Mouse (Mus musculus) lung, embryonic 16.5 days (tissue): ENCODE results near the gene Fam20a. TPM values are rescaled to one million over a fixed set of nuclear protein-coding genes. Genes with fewer than 3 reads are reported as not detected.
"Not testable (repeated sequence)": the region's sequence is repeated elsewhere in the genome, so short reads cannot be mapped to it uniquely, and the experiment has no call there.

Source experiments
- ATAC-seq: fragments of 200-750 bp; cut with Nextera tagmentation; 2 replicates; pipeline ENCODE4 v1.8.0; 2017; ENCODE audit warnings: low read depth, mild to moderate bottlenecking, moderate library complexity
- H3K27ac ChIP-seq: fragments of 300-500 bp; sonication (generic); 2 replicates; pipeline ENCODE4 v1.5.1; 2014; ENCODE audit warnings: mild to moderate bottlenecking, control low read depth, low read length
- H3K27me3 ChIP-seq: fragments of 300-500 bp; sonication (generic); 2 replicates; pipeline ENCODE4 v1.6.1; 2014; ENCODE audit warnings: low read depth, low read length, mixed read lengths; ENCODE audit not compliant: control insufficient read depth, insufficient read depth
- H3K36me3 ChIP-seq: fragments of 300-500 bp; sonication (generic); 2 replicates; pipeline ENCODE4 v1.6.1; 2014; ENCODE audit warnings: low read length; ENCODE audit not compliant: control insufficient read depth, insufficient read depth
- H3K4me1 ChIP-seq: fragments of 300-500 bp; sonication (generic); replicated peaks from 2 replicates; pipeline ENCODE4 v1.6.1; 2014; ENCODE audit warnings: low read length, mixed read lengths; ENCODE audit not compliant: control insufficient read depth, insufficient read depth
- H3K4me2 ChIP-seq: fragments of 300-500 bp; sonication (generic); 2 replicates; pipeline ENCODE4 v1.6.1; 2014; ENCODE audit warnings: low read depth, low read length, control low read depth
- H3K4me3 ChIP-seq: fragments of 300-500 bp; sonication (generic); 2 replicates; pipeline ENCODE4 v1.5.1; 2014; ENCODE audit warnings: mild to moderate bottlenecking, low read length, control low read depth
- H3K9ac ChIP-seq: fragments of 300-500 bp; sonication (generic); 2 replicates; pipeline ENCODE4 v1.6.1; 2014; ENCODE audit warnings: low read length, control low read depth
- H3K9me3 ChIP-seq: fragments of 300-500 bp; sonication (generic); 2 replicates; pipeline ENCODE4 v1.6.1; 2016; ENCODE audit warnings: low read length; ENCODE audit not compliant: control insufficient read depth
- WGBS: fragments of 180-500 bp; shearing (Covaris S2); extraction: QIAGEN DNeasy Blood & Tissue Kit; methylation state at CpG from one replicate; pipeline ENCODE4 v1.1.7; 2014; 5-methylcytosine and 5-hydroxymethylcytosine counted together
- polyA plus RNA-seq: library from polyadenylated mRNA; unstranded; fragments of >200 nt; fragmentation: Nextera tagmentation; extraction: Ambion mirVana; gene quantifications from 2 replicates; pipeline ENCODE4 v1.2.1, GENCODE M21; 2015

Fam20a gene
- polyA plus RNA-seq, 1 experiment from 2014 or later, result 3.3 TPM

DNA sequence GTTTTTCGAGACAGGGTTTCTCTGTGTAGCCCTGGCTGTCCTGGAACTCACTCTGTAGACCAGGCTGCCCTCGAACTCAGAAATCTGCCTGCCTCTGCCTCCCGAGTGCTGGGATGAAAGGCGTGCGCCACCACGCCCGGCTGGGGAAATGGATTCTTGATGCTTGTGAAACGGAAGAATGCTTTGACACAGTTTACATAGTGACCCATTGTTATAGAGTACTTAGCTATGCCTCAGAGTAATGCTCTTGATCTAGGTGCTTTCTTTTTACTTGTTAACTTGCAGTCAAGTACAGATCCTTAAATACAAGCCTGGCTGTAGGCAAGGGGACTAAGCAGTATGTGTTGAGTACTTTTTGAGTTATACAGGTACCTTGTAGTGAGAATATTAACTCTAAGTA, 61.6 kb downstream of the Fam20a start:
- H3K9ac ChIP-seq, H3K4me2 ChIP-seq, H3K4me1 ChIP-seq, H3K27me3 ChIP-seq, H3K27ac ChIP-seq, H3K4me3 ChIP-seq, ATAC-seq, H3K9me3 ChIP-seq: not testable (repeated sequence)
- peaks cover 65% of the 10 kb centered on the region for H3K36me3 ChIP-seq
- WGBS, result 83% methylated on average over 8 of the region's 8 CpGs

DNA sequence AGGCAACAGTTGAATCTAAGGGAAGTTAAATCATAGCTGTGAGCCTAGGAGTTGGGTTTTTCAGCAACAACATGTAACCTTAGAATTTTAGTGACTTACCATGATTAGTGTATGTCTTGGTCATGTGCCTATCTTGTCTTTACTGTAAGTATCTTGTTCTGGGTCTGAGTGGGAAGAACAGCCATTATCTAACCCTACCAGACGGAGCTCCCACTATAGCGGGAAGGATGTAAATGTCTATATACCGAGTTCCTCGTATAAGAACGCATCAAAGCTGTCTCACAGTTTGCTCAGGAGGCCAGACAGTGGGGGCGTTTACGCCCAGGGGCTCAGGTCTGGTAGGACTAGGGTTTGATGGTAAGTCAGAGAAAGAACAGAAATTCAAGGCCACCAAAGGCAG, 65.8 kb downstream of the Fam20a start:
- ATAC-seq, result no peak
- H3K4me3 ChIP-seq, result no peak overlapping the region
- no peak overlapping the region for H3K27ac ChIP-seq
- no peak overlapping the region for H3K4me2 ChIP-seq
- no peak overlapping the region for H3K9ac ChIP-seq
- H3K9me3 ChIP-seq, result no peaks in the 10 kb centered on the region
- H3K4me1 ChIP-seq, result peaks cover 12% of the 10 kb centered on the region
- WGBS, result 79% methylated on average over 7 of the region's 7 CpGs
- peaks cover 44% of the 10 kb centered on the region for H3K36me3 ChIP-seq
- H3K27me3 ChIP-seq, result no peaks in the 10 kb centered on the region

DNA sequence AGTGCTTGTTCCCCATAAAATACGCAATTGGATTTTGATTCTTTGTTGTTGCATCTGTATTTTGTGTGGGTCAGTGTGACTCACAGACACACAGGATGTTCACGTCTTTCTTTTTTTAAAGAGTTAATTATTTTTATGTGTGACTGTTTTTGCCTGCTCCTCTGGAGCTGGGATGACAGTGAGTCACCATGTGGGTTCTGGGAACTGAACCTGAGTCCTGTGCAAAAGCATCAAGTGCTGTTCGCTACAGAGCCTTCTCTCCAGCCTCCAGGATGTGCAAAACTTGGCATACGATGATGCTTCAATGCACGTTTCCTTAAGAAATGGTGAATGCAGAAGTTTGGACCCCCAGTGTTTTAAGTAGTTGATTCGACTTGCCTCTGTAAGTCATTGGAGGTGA, 67.5 kb downstream of the Fam20a start:
- 82% methylated on average over 6 of the region's 6 CpGs for WGBS
- peaks cover 30% of the 10 kb centered on the region for H3K36me3 ChIP-seq
- H3K9ac ChIP-seq, result no peak overlapping the region
- peaks cover 17% of the 10 kb centered on the region for H3K4me1 ChIP-seq
- no peaks in the 10 kb centered on the region for H3K27me3 ChIP-seq
- H3K4me3 ChIP-seq, result no peak overlapping the region
- no peak overlapping the region for H3K4me2 ChIP-seq
- no peak for ATAC-seq
- H3K27ac ChIP-seq, result no peak overlapping the region
- no peaks in the 10 kb centered on the region for H3K9me3 ChIP-seq

DNA sequence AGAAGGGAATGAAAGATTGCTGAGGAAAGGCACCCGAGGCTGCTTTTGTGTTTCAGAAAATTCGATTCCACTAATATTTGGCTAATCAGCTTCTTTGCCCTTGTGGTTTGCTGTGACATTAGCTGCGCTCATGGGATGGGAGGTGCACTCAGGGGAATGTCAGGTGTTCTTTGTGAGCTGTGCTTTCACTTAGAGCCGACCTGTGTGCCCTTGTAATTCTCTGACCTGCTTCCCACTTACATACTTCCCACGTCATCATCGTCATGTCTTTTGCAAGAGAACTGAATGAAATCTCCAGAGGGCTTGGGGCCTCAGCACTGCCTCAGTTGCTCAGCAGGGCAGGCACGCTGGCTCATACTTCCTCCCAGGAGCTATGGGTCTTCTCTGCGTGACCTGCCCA, 68.9 kb downstream of the Fam20a start:
- Histone ChIP-seq H3K27me3 (no peaks in the 10 kb centered on the region), H3K27ac (no peak overlapping the region), H3K4me3 (no peak overlapping the region), H3K9ac (no peak overlapping the region), H3K4me2 (0 out of 2 replicates have a peak overlapping the region, but pooled peaks have one; percentile 1), H3K36me3 (peaks cover 26% of the 10 kb centered on the region), H3K4me1 (peaks cover 30% of the 10 kb centered on the region), H3K9me3 (no peaks in the 10 kb centered on the region)
- WGBS, result 59% methylated on average over 8 of the region's 8 CpGs
- ATAC-seq, result no peak

DNA sequence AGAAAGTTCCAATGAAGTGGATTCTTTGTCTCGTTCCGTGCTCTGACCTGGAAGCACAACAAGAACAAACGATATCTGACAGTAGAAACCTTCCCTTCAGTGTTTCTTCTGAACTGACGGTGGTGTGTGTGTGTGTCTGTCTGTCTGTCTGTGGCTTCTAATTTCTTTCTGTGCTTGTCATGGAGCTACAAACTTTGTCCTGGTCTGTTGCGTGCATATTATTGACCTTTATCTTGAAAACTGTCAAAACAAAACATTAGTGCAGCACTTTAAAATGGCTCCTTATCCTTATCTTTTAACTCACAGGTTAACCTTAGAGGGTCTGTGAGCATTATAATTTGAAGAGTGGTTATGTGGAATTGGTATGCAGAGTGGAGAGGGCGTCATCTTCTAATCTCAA, 69.6 kb downstream of the Fam20a start:
- peak overlapping the region; percentile 83 for H3K4me2 ChIP-seq
- no peaks in the 10 kb centered on the region for H3K9me3 ChIP-seq
- H3K27ac ChIP-seq, result no peak overlapping the region
- ATAC-seq, result no peak
- peaks cover 30% of the 10 kb centered on the region for H3K4me1 ChIP-seq
- no peaks in the 10 kb centered on the region for H3K27me3 ChIP-seq
- WGBS, result 23% methylated on average over 6 of the region's 6 CpGs
- H3K9ac ChIP-seq, result peak overlapping the region; percentile 95
- H3K36me3 ChIP-seq, result peaks cover 26% of the 10 kb centered on the region
- peak overlapping the region; percentile 94 for H3K4me3 ChIP-seq

DNA sequence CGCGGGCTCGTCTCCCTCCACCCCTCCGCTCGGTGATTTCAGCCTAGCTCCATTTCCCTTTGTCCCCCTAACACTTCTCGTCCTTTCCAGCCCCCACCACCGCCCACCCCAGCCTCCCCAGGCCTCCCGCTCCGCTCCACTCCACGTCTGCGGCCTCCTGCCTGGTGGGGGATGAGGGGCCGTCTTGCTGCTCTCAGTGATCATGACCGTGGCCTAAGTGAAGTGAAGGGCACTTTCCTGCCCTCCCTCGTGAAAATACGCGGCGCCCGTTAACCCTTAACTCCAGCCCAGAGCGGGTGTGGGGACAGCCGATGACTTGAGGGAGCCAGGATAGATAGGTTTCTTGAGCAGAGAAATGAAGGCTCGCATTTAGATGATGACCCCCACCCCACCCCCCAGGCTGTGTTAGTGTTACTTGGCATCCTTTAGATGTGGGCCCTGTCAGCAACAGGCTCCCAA, 70.5 kb downstream of the Fam20a start:
- peak; percentile 11 for ATAC-seq
- Histone ChIP-seq H3K9me3 (no peaks in the 10 kb centered on the region), H3K4me1 (peaks cover 30% of the 10 kb centered on the region), H3K27ac (peak overlapping the region; percentile 96), H3K4me2 (peak overlapping the region; percentile 83), H3K36me3 (peaks cover 19% of the 10 kb centered on the region), H3K9ac (peak overlapping the region; percentile 95), H3K4me3 (peak overlapping the region; percentile 94), H3K27me3 (no peaks in the 10 kb centered on the region)
- 1% methylated on average over 21 of the region's 21 CpGs for WGBS

DNA sequence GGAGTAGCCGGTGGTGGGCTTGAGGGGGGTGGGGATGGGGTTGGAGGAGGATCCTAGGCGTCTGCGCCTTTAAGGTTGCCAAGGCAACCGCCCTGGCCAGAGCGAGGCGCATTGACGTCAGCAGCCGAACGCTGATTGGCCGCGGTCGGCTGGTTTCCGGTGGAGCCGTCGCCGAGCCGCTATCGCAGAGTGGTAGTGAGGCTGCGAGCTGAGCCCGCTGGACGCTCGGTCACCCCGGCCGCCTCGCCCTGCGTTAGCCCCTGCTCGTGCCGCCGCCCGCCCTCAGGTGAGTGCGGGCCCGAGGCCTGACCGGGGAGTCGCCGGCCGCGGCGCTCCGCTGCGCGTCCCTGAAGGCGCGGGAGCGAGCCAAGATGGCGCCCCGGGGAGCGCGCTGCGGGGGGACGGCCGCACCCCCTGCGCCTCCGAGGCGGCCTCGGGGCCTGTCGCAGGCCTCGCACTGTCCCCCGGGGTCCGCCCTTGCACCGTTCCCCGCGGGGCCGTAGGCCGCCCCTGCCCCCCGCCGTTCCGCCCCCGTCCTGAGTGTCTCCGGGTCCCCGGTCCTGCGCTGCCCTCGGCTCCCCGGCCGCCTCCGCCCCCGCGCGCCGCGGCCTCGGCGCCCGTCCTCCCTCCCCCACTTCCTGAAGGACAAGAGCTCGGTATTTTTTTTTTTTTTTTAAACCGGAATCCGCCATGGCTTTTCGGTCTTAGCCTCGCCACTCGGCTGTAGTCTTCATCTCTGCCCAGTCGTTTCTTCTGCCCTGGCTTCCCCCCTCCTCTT, 71.1 kb downstream of the Fam20a start:
- H3K4me3 ChIP-seq, result peak overlapping the region; percentile 94
- peak; percentile 96 for ATAC-seq

DNA sequence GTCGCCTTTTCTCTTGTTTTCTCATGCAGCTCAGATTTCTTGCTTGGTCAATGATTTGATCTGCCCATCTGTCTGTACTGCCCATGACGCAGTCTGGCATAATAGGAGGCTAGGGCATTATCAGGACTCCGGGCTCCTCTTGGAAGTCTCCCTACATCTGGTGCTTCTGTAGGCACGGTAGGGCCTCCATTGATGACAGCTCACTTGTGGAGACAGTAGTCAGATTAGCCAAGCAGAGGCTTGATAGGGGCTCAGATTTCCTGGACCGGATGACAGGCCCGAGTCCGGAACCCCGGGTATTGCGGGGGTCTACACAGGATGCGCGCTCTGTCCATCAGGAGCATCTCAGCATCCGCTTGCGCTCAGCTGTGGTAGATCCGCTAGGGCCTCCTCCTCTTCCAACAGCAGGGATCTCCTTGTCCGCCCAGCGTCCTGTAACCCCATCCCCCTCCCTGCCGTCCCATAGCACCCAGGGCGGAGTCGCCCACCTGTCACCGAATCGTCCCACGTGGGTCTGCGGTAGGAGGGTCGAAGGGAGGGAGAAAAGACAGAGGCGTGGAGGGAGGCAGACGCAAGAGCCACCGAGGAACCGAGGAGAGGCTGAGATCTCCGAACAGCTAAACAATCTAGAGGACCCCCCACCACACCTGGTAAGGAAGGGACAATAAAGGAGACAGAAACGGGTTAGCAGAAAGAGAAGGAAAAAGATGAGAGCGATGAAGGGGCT, 71.9 kb downstream of the Fam20a start:
- WGBS, result under 1% methylated on average over 31 of the region's 31 CpGs
- Histone ChIP-seq H3K27ac (peak overlapping the region; percentile 70), H3K4me2 (peak overlapping the region; percentile 95), H3K9me3 (no peaks in the 10 kb centered on the region), H3K27me3 (no peaks in the 10 kb centered on the region), H3K4me1 (peaks cover 30% of the 10 kb centered on the region), H3K36me3 (peaks cover 9% of the 10 kb centered on the region), H3K4me3 (peak overlapping the region; percentile 94), H3K9ac (peak overlapping the region; percentile 95)
- peak; percentile 55 for ATAC-seq

More for the DNA sequence above, 71.1 kb downstream of the Fam20a start:
- Histone ChIP-seq H3K4me1 (peaks cover 30% of the 10 kb centered on the region), H3K9ac (peak overlapping the region; percentile 95), H3K27me3 (no peaks in the 10 kb centered on the region), H3K36me3 (peaks cover 15% of the 10 kb centered on the region), H3K9me3 (no peaks in the 10 kb centered on the region), H3K4me2 (peak overlapping the region; percentile 95), H3K27ac (peak overlapping the region; percentile 96)
- WGBS, result 1% methylated on average over 75 of the region's 90 CpGs

DNA sequence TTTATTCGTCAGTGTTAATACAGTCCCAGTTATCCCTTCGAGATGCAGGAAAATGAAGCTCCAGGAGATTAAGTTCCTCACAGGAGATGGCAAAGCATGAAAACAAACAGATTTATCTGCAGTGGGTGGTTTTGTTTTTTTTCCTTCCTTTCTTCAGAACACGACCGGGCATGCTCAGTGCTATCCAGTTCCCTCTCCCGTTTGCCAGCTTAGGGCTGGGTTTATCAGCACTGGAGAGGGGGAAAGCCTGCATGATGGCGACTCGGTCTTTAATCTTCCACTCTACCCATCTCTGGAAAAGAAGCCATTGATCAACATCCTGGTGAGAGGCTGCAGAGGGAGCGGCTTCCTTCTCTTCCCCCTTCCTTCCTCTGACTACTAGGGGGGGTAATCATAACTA, 72.9 kb downstream of the Fam20a start, which contains the start of gene Prkar1a:
TSS of gene Prkar1a (plus strand) at position 200 of the 400 bp plus-strand sequence.
- H3K27me3 ChIP-seq, result no peaks in the 10 kb centered on the region
- H3K4me3 ChIP-seq, result peak within 1 kb of the TSS; percentile 94
- no peak for ATAC-seq
- H3K4me1 ChIP-seq, result peaks cover 30% of the 10 kb centered on the region
- H3K36me3 ChIP-seq, result peaks cover 4% of the 10 kb centered on the region; the same call in 1 of the 2 replicates
- WGBS, result 7% methylated on average over 8 of the region's 8 CpGs
- H3K27ac ChIP-seq, result peak within 1 kb of the TSS; percentile 70
- H3K4me2 ChIP-seq, result peak within 1 kb of the TSS; percentile 95
- H3K9me3 ChIP-seq, result no peaks in the 10 kb centered on the region
- H3K9ac ChIP-seq, result peak within 1 kb of the TSS; percentile 95
